Mouse (Mus musculus): ENCODE measurements around the gene Tsku.

The Tsku gene

GRCm38 (mm10) chr7:98359951-98360620 is 1.0 kb downstream of the Tsku start:
- DNase-seq (ENCODE audit: low spot score) = peak; percentile 74

DNA sequence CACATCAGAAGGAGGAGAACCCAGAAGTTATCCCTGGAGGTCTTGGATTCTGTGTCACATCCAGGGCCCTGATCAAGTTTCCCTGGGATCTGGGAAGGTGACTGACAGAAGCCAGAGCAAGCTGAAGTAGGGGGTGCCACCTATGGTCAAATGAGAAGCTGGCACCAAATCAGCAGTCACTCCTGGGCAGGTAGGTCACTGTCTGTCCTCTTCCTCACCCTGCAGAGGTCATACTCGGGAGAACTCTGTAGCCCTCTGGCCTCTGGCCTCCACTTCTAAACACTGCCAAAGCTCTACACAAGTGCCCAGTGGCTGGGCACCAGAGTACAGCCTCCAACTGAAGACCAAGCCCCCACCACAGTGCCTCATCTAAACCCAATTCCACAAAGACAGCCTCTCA is 3.1 kb downstream of the Tsku start:
- DNase-seq (ENCODE audit: low spot score) = no peak

DNA sequence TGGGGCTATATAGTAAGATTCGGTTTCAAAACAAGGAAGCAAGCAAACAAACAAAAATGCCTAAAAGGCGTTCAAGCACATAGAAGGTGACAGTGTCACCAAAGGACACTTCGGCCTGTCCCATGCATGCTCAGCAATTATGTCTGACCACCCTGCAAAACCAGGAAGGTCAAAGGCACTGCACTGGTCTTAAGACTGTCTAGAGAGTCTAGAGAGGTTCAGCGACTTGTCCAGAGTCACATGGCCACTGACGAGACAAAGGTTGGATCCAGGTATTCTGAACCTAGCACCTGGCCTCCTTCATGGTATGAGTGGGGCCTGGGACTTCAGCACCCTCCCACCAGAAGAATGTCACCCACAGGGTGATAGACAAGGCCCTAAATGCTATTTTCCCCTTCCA is 3.8 kb downstream of the Tsku start:
- no peak for DNase-seq (ENCODE audit: low spot score)

GRCm38 (mm10) chr7:98354921-98355310 is 6.2 kb downstream of the Tsku start:
- DNase-seq (ENCODE audit: low spot score) = no peak

DNA sequence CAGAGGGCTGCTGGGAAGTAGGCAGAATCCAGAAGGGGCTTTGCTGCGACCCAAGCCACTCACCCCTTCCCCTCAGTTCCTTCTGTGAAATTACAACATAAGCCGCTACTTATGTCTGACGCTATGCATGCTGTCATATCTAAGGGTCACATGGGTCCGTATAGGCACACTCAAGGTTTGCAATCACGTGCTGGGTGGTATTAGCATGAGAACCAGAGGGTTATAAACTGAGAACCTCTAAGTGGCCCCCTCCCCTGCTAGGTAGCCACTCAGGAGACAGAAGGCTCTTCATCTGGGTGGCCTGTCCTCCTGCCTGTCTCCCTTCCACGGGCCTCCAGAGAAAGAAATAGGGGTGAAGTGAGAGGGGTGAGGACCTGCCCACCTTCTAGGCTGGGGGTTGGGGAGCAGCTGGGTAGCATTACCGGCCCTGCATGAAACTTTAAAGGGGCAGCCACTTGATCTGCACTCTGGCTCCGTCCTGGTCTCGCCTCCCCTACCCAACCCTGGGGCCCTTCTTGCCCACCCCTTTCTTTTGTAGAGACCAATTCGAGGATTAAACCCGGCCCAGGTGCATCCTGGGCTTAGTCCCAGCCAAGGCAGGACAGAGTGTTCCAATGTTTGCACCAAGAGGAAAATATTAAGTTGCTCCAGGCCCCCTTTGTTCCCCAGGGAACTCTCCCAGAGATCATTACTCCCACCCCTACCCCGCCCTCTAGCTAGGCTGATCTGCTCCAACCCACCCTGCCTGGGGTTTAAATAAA is 6.8 kb downstream of the Tsku start:
- peak; percentile 43 for DNase-seq (ENCODE audit: low spot score)

DNA sequence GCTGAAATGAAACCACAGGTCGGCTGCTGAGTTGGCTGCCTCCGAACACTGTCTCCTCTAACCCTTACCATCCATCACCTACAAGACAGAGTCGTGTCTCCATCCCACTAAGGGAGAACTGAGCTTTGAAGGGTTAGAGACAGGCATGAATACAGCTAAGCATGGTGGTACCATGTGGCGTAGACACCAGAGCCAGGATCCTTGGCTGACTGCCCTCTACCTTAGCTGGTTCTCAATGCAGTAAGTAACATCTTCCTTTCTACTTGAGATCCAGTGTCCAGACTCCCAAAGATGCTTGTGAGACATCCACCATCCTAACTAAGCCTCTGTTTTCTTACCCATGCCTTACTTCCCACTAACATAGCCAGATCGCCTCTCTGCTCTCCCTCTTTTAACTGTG is 7.5 kb downstream of the Tsku start:
- no peak for DNase-seq (ENCODE audit: low spot score)

- no peak for DNase-seq (ENCODE audit: low spot score)
These were observed 9.6 kb downstream of the Tsku start for GRCm38 (mm10) chr7:98351523-98351922.

GRCm38 (mm10) chr7:98349821-98350220 is 11.3 kb downstream of the Tsku start:
- DNase-seq (ENCODE audit: low spot score) = no peak

DNA sequence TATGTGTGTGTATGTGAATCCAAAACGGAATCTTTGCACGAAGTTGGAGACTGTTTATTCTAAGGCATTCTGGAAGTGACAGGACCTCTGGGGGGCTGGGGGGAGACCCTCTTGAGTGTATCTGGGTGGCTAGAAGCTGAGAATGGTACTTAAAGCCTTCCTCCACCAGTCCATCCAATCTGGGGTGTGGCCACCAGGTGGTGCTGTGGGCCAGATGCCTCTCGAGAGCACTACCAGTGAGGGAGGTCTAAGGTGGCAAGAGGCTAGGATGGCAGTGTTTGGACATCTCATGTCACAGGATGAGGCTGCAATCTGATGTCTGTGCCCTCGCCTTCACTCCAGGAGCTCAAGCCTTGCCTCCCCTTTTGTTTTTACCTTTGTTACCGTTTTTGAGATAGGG is 12.0 kb downstream of the Tsku start:
- DNase-seq (ENCODE audit: low spot score) = peak; percentile 91

GRCm38 (mm10) chr7:98348043-98348442 is 13.1 kb downstream of the Tsku start:
- peak; percentile 79 for DNase-seq (ENCODE audit: low spot score)

GRCm38 (mm10) chr7:98347471-98347870 is 13.7 kb downstream of the Tsku start:
- DNase-seq (ENCODE audit: low spot score) = no peak

GRCm38 (mm10) chr7:98345036-98345435 is 16.1 kb downstream of the Tsku start:
- DNase-seq (ENCODE audit: low spot score) = no peak

GRCm38 (mm10) chr7:98344361-98344760 is 16.8 kb downstream of the Tsku start:
- peak; percentile 41 for DNase-seq (ENCODE audit: low spot score)

GRCm38 (mm10) chr7:98342249-98342648 is 18.9 kb downstream of the Tsku start:
- DNase-seq (ENCODE audit: low spot score) = no peak

DNA sequence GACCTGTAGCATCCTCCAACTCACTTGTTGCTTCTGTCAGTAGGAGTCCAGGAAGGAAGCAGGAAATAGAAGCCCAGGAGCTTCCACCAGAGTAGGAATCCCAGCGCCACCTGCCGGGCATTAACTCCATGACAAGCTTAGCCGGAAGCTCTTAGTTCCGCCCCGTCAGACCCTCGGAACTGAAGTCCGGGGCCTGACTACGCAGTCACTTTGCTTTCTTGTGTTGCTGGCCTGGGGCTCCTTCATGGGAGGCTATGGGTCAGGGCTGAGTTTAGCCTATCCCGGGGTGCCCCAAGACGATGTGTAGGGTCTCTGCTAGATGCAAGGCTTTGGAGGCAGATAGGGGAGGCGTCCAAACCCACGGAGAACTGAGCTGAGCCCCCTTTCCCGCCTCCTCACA is 19.7 kb downstream of the Tsku start:
- peak; percentile 98 for DNase-seq (ENCODE audit: low spot score)

DNA sequence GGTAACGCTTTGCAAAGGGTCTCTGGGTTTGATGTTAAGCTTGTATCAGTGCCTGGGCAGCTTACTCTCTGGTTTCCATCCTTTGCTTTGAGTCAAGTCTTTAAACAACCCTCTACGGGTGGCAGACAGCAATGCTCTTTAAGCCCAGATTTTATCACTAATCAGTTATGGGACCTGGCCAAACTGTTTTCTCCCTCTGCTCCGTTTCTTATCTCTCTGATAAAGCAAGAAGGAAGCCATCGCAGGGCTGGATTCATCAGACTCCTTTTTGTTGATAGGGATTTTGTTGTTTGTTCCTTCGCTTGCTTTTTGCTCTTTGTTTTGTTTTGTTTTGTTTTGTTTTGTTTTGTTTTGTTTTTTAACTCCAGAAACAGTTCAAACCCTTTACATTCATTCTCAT is 20.8 kb downstream of the Tsku start:
- no peak for DNase-seq (ENCODE audit: low spot score)

GRCm38 (mm10) chr7:98333987-98334386 is 27.1 kb downstream of the Tsku start:
- no peak for DNase-seq (ENCODE audit: low spot score)

- DNase-seq (ENCODE audit: low spot score) = no peak
These were observed 27.6 kb downstream of the Tsku start for GRCm38 (mm10) chr7:98333507-98333906.

- no peak for DNase-seq (ENCODE audit: low spot score)
These were observed 28.3 kb downstream of the Tsku start for GRCm38 (mm10) chr7:98332678-98333397.

DNA sequence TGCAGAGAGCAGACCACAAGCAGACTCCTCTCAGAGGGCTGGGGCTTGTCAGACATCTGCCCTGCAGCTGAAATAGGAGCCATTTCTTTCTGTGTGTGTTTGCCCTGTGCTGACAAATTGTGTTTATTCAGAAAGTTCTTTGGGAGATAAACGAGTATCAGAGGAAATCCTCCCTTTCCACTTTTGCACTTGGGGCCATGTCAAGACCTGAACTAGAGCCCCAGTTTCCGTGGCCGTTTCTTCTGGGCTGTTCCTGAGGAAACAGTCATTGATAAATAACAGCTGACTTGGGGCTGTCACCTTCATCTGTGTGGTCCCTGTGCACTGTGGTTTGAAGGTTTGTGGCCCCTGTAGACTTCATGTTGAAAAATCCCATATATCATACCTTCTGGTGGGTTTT is 29.2 kb downstream of the Tsku start:
- no peak for DNase-seq (ENCODE audit: low spot score)

DNA sequence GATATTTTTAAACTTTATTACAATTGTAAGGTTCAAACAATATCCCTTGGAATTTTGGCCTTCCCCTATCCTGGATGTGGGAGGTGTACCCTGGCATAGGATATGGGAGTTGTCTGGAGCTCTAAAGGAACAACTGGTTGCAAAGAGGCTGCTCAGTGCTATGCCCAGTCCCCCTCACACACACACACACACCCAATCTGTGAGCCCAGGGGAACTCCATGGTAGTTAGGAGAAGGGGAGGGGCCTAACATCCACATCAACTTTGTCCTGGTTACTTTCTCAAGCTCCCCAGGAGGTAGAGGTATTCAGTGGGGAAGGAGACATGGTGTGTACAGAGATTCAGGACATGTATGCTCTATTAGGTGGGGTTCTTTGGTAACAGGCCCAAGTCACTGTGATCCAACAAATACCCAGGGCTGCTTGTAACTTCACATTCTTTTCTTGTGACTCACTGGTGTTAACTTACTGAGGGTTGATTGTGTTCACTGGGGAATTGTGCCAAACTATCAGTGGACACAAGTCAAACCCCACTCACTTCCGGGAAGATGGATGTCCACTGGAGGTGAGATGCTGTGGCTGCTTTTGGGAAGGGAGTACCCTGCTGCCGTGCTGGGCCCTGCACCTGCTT is 30.6 kb downstream of the Tsku start:
- DNase-seq (ENCODE audit: low spot score) = no peak

GRCm38 (mm10) chr7:98329651-98330374 is 31.3 kb downstream of the Tsku start:
- DNase-seq (ENCODE audit: low spot score) = no peak

Measured in retina, embryonic 14.5 days (tissue).